Mouse (Mus musculus) embryo, embryonic 10 days (tissue): ENCODE results near the gene Sgpp2.

Experiments used
- DNase-seq: peaks from one replicate; pipeline ENCODE4 v3.0.0-alpha.2; 2015; ENCODE audit warnings: low spot score

Sgpp2 gene

DNA sequence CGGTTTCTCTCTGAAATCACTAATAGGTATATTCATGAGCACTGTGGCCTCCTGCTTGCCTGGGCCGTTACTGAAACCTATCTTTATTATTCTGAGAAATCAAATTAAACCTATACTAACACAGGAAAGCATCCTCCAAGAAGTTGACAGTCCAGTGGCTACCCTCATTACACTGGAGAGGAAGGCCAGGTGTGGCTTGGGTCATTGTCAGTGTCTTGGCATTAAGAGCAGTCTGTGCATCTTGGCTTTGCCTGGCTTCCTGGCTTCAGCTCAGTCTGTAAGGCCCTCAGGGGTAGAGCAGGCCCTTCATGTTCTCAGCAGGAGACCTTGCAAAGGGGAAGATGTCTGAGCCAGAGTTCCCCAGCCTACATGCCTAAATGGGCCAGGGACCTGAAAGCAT lies 99.3 kb downstream of the Sgpp2 start:
- no peak for DNase-seq

DNA sequence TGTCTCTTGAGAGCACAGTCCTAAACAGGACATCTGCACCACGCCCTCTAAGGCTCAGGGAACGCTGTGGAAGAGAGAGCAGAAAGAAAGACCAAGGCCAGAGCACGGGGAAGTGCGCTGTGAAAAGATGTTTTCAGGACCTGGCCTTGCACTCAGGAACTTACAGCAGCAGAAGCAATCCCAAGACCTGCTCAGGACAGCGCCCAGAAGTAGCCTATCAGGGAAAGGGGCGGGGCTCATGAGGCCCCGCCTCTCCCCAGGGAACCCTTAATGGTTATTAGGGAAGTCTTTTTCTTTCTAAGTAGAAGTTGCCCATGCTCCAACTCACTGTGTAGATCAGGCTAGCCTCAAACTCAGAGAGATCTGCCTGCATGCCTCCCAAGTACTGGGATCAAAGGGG lies 102.5 kb downstream of the Sgpp2 start:
- no peak for DNase-seq

DNA sequence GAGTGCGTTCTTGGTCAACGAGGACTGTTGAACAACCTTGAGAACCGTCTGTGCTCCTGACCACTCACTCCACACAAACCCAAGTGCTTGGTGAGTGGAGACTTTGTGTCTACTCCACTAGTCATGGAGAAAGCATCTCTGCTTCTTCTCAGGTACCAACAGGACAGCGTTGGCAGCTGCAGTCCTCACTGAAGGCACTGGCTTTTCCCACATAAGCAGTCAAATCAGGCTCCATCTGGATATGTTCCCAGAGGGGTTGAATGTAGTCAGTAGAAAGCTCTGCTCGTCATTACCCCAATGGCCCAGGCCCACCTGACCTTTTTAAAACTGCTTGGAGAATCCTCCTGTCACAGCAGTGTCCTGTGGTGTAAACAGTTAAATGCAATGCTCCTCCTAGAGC lies 104.3 kb downstream of the Sgpp2 start:
- no peak for DNase-seq

DNA sequence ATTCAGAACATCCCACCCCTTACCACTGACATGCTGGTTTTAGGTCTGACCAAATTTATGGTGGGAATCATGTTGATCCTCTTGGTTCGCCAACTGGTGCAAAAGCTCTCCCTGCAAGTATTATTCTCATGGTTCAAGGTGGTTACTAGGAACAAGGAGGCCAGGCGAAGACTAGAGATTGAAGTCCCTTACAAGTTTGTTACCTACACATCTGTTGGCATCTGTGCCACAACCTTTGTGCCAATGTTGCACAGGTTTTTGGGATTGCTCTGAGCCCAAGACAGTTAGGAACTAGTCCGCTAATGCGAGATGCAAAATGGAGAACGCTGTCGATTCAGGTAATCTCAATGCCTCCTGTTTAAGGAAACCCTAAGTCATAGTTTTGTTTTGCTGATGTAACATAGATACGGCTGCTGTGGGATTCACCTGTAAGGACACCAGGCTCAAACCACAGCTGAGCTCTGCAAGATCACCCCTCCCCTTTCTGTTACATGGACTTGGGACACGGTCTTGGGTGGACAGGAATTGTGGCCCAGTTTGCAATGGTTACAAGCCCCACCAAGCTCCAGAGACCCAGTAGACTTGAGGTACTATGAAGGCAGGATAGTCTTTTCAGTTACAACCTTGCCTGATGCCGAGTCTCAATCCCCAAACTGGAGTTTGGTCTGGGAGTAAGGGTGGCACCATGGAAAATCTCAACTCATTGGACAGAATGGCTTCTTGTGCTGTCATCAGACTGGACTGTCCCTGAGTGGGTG lies 107.2 kb downstream of the Sgpp2 start:
- DNase-seq: no peak

DNA sequence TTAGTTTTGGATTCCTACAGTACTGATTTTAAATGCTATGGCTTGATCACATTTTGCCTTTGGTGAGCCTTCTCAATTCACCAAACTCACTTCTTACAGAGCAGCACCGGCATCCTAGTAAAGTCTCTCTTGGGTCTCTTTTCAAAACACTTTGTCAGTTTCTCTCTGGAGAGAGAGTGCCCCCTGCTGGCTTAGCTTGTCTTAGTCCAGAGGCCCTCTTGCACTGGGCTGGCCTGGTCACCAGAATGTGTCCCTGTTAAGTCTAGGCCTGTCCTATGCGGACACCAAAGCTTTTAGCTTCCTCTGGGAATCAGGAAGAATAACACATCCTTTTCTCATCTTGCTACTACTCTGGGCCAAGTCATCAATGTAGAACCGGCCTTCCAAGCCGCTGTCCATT lies 109.4 kb downstream of the Sgpp2 start:
- peak; percentile 86 for DNase-seq

DNA sequence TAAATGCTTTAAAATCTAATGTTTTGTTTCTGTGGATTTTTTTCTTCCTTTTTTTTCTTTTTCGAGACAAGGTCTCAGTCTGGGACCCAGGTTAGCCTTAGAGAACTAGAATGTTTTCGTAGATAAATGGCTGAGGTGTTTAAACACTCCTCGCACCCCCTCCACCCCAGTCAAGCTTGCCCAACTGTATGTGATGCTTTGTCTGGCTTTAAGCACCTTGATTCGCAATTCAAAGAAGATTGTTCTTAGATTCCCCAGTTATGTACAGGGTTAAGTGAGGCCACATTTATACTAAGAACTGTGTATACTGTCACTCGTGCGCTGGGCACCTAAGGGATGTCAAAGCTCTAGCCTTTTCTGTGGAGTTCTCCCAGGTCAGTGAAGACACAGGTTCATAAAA lies 110.1 kb downstream of the Sgpp2 start:
- DNase-seq: no peak

DNA sequence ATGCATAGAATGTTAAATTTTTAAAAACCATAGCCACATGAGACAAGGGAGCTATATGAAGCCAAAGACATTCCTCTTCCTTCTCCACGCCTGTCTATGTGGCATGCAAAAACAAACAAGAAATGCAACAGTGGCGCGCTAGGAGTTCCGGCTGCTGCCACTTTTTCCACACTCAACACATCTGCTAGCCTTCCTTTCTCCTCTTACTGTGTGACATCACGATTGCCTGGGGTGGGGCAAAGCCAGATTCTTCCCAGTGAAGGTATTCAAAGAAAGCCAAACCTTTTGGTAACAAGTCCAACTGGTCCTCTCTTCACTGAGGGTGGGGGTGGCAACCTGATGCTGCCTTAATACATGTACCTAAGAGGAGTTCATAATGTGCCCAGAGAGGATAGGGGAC lies 111.6 kb downstream of the Sgpp2 start:
- DNase-seq: no peak

DNA sequence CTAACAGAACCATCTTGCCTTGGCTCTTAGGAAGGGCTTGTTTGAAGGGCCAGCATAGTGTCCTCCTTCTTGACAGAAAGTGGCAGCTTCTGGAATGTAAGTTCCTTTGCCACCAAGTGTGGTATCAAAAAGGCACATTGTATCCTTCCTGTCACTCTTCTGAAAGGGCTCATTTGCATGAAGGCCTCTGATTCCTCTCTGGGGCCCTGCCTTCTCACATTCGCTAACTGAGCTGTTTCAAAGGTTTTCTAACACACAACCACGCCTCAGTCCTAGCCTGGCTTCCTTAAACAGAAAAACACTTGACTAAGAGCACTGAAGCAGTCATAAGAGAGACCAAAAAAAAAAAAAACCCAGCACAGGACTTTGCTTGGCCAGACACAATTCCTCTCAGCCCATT lies 112.4 kb downstream of the Sgpp2 start:
- no peak for DNase-seq

DNA sequence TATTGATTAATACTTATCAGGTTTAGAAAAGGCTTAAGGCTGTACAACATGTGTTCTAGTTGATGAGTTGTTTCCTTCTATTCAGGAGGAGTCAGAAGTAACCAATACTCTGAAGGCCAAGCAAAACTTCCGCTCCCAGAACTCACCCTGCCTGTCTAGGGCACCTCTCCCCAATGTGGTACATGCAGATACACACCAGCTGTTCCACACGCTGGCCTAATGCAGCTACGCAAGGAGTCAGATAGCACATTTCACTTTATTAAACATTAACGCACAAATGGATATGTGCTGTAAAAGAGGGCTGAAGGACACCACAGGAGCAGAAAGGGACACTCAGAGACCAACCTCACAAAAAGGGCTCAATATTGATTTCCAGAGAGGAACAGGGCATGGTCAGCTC lies 114.7 kb downstream of the Sgpp2 start:
- DNase-seq: no peak

DNA sequence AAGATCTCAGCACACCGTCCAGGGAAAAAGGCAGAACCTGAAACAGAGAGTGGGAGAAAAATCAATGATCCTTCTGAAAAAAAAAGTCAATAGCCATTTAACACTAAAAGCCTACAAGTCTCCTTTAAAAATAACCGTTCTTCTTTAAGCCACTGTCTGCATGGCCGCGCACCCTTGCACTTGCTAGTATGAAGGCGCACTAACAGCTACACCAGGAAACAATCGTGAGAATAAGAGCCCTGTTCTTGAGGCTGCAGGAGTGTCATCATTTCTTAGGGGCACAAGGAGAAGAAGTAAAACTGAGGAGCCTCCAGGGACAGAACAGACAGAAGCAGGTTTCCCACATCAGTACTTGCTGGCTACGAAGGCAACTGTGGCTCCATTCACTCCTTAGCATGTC lies 115.2 kb downstream of the Sgpp2 start:
- no peak for DNase-seq

DNA sequence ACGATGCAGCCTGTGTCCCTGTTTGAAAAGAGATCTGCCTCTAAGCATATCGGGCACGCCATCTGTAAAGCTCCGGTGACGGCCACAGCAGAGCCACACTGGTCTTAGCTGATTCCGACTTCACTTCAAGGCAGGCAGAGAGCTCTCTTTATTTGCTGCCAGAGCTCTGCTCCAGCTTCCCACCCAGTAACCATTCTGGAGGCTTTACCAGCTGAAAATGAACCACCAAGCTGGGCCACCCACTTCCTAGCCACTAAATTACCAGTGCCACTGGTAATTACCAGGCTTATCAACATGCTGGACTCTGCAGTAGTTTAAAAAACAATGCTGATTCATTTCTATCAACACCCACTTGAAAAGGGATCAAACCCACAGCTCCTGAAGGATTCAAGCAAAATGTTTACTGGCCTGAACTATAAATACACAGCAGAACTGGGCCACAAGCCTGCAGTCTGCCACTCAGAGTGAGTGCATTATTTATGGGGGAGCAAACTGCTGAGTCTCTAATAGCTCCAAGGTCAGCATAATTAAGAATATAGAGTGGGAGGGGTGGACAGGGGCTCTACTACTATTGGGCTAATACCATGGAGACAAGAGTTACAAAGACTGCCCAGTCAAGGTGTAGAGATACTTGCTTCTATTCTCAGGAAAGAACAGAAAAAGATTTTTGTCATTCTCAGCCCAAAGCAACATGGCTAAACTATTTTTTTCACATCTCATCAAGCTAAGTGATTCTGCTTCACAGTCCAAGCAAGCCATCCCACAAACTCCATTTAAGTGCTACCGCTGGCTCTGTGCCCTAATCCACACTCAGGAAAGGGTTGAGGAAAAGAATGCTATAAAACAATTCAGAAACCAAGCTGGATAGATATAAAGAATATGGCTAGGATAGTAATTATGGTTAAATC lies 115.9 kb downstream of the Sgpp2 start:
- no peak for DNase-seq

DNA sequence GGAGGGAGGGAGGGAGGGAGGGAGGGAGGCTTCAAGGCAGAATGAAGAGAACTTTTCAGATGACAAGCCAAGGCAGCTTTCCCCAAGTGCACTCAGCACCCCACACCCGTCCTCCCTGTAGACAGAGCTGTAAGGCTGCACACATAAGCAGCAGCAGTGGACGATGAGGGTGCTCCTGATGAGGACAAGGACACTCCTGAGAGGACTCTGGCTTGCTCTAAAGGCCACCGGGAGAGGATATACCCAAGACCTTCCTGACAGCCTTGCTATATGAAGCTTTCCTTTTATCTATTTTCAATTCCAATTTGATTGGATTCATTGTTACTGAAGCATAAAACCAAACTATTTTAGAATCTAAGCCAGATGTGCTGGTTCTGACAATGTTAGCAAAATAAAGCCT lies 116.7 kb downstream of the Sgpp2 start:
- DNase-seq: no peak

DNA sequence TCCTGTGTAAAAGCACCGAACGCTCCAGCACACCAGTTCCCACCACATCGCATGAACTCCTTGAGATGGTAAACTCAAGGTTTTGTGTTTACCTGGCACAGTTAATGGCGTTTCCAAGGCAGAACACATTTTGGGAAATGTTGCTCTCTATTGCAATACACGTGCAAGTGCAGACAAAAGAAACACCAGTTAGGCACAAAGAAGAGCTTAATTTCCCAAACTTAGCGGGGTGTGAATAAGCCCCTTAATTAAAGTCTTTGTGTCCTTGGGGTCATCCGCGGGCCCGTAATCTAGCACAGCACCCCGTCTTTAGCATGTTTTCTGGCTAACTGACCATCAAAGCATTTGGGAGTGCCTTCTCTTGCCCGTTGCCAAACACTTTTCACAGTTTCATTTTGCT lies 118.7 kb downstream of the Sgpp2 start:
- no peak for DNase-seq

DNA sequence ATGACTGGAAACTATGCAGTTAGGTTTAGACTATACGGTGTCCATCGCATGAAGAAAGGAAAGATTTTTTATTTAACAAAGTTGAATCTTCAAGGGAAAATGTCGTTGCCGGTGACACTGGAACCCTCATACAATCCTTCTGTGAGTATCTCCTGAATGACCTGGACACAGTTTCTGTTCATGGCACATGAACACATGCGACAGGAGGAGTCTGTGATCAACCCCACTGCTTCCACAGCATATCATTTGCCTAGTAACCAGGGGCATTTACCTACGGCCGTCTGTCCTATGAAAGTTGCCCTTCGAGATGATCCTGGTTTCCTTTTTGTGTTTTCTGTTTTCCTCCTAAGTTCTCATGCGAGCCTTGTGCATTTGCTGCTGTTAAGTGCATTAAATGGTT lies 123.3 kb downstream of the Sgpp2 start:
- DNase-seq: no peak

DNA sequence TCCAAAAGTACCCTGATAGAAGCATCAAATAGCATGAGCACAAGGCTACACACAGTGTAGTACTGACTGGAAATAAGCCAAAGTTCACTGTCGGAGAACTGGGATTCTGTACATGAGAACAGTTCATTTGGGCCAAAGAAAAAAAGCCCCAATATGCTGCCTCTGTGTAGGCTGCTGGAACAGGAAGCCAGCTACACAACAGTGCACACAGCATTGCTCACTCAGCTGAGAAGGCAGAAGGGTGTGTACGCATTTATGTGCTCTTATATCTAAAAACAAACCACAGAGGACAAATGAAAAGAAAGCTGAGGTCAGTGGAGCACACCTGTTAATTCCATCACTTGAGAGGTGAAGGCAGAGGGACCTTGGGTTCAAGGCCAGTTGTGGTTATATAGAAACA lies 125.8 kb downstream of the Sgpp2 start:
- no peak for DNase-seq

DNA sequence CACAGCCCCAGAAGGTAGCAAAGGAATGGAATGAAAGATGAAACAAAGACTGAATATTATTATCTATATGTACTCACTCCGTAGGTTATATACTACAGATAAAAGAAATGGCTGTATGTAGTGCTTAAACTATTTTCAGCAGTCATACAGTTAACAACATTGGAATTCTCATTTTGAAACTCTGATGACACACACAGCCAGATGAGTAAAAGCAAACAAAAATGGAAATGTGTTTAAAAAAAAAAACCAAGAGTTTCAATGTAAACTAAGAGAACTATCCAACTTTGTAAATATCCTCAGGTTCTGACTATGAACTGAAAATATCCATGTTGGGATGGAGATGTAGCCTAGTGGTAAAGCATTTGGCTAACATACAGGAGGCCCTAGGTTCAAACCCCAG lies 126.3 kb downstream of the Sgpp2 start:
- DNase-seq: no peak

DNA sequence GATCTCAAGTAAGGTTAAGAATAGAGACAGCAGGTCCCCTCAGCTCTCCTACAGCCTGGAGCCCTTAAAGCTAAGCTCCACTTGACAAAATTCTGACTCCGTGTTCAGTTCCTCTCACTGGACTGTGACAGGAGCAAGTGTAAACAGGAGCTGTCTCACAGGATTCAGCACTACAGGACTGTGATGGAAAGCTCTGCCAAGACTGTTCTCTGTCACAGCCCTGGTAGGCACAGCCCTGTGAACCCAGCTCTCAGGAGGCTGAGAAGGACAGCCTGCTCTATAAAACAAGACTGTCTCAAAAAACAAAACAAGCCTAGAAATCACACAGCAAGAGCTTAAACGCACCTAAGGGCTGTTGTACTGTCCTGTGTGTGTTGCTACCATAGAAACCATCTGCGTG lies 127.0 kb downstream of the Sgpp2 start:
- no peak for DNase-seq

DNA sequence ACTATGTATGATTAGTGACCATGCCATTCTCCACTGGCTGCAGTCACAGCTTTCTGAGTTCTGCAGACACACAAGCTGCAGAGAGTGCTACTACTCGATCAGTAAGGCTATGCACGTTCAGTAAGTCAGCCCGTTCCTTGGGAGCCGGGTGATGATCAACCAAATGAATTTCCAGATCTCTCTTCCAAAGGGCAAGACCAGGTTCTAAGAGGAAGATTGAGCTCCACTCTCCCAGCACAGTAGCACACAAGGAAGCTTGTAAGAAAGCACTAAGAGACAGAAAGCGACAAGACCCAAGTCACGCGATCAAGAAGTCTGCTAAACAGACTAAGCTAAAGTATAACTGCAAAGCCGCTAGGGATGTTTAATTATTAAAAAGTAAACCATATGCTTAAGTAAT lies 130.6 kb downstream of the Sgpp2 start:
- no peak for DNase-seq

DNA sequence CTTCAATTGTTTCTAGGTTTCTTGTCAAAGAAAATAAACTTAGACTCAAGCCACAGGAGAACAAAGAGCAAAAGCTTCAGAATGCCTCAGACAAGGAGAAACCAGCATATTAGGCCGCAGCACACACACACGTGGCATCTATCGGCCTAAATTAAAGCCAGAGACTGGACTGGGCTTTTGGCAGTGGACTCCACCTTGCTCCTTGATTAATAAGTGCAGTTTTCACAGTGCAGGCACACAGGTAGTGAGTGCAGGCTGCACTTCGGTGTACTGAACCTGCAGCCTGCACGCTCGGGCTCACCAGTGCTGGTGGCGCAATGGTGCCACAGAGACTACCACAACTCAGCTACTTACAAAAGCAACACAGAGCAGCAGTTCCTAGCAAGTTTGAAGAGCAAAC lies 132.9 kb downstream of the Sgpp2 start:
- no peak for DNase-seq

DNA sequence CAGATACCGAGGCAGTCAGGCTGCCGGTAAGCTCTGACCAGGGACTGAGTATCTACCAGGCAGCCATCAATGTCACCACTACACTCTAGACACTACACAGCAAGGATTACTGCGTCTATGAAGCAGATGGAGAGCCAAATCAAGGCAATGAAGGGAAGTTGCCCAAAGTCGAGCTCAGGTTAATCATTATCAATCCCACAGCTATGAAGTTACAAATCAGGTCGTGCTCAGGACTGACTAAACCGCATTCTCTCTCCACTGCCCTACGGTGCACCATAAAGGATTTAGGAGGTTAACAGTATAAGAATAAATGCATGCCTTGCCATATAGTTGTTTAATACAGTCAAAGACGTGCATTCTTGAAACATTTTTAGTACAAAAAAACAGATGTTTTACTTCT lies 136.1 kb downstream of the Sgpp2 start:
- no peak for DNase-seq

DNA sequence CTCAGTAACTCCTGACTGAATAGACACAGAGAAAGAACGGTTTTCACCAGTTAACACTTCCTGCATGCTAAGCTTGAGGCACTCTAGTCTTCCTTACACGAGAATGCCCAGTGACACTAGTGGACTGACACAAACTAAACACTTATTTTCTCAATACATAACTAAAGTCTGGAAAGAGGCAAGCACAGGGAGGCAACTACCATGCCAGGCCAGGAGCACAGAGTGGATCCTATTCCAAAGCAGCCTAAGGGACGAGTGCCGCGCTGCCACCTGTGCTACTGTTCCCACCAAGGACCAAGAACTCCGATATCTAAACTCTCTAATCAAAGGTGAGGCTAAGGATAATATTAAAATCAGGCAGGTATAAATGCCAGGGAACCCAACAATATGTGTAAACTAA lies 136.6 kb downstream of the Sgpp2 start:
- no peak for DNase-seq

DNA sequence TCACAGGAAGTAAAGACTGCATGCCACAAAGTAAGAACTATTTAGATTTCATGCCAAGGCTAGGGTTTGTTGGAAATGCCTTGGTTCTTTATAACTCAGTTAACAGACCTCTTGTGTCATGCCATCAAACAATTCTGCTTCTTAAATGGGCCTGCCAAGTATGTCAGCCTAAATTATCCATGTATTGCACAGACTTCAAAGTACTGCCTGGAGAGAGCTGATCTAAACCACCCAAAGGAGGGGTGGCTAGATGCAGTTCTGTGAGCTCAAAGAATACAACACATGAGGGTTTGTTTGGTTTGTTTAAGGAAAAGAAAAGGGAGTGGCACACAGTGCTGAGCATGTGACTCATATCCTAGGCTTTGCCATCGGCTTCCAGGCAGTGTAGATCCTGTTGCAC lies 137.9 kb downstream of the Sgpp2 start:
- DNase-seq: no peak

DNA sequence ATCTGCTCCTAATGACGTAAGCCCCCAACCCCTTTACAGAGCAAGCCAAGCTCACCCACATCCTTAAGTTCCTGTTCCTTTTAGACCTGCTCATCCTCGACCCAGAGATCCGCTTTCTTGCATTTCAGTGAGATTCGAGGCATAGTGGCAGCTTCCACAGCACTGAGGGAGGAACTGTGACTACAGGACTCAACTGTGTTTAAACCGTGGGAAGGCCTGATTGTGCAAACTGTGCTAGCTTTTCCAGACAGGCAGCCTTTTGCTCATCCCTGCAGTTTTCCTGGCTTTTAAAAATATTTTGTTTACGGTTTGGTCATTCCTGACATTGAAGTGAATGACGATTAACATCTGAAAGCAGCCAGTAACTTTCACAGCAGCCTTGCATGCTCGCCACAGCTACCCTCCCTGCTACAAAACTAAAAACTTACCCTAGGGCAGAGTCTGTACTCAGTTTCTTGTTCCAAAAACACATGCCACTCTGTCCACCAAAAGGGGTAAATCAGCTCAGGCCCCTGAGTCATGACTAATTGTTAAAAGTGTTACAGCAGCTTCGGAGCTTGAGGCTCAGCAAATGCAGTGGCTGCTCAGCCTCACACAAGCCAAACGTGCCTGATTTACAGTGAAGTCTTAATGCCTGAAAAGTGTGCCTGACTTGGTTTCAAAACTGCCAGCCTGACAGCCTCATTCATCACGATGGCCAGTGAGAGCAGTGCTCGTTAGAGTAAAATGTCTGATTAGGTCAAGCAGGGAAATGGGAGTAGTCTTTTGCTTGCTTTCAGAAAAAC lies 141.1 kb downstream of the Sgpp2 start:
- no peak for DNase-seq
